Mouse (Mus musculus) heart, postnatal 10 days (tissue): ENCODE measurements around the gene Pard3. TPM values are rescaled to one million over a fixed set of nuclear protein-coding genes. Genes with fewer than 3 reads are reported as not detected.

Experiments
- DNase-seq, 2 experiments: peaks; one replicate each; pipeline ENCODE4 v3.0.0; 2021
- intact Hi-C: fragments of 180-260 bp; cut with DNase I; formaldehyde crosslinking; loops from one replicate; pipeline ENCODE4 v1.15.1; 2025
- total RNA-seq, 2 experiments: library from RNA; stranded (reverse); gene quantifications; 2 replicates each; pipeline ENCODE4 v1.2.3; 2021

Pard3 gene
- total RNA-seq, 2 experiments from 2014 or later, result 32.8 to 35.0 TPM

DNA sequence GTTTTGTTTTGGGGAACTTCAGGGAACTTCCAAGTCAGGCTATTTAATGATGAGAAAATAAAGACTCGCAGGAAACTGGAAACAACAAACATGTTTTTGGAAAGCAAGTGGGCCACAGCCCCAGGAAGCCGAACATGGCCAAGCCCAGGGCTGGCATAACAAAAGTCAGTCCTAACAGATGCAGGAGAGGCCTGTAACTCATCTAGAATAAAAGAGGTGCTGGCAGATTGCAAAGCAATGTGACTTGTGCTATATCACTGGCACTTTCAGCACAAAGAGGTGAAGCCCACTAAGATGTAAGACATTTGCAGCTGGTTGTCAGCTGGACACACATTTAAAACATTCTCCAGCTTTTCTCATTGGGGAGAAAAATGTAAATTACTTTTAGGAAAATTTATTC is 553.0 kb downstream of the Pard3 start:
- intact Hi-C loops, result no loop called here
- DNase-seq, result no peak

DNA sequence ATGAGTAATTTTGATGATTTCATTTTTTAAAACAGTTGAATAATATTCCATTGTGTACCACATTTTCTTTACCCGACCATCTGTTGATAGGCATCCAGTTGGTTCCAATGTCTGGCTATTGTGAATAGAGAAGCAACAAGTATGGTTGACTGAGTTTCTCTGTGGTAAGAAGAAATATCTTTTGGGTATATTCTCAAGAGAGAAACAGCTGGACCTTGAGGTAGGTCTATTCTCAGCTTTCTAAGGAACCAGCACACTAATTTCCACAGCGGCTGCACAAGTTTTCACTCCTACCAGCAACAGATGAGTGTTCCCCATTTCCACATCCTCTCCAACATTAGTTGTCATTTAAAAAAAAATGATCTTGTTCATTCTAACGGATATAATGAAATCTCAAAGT is 558.4 kb downstream of the Pard3 start:
- no peak for DNase-seq
- intact Hi-C loops, result no loop called here

DNA sequence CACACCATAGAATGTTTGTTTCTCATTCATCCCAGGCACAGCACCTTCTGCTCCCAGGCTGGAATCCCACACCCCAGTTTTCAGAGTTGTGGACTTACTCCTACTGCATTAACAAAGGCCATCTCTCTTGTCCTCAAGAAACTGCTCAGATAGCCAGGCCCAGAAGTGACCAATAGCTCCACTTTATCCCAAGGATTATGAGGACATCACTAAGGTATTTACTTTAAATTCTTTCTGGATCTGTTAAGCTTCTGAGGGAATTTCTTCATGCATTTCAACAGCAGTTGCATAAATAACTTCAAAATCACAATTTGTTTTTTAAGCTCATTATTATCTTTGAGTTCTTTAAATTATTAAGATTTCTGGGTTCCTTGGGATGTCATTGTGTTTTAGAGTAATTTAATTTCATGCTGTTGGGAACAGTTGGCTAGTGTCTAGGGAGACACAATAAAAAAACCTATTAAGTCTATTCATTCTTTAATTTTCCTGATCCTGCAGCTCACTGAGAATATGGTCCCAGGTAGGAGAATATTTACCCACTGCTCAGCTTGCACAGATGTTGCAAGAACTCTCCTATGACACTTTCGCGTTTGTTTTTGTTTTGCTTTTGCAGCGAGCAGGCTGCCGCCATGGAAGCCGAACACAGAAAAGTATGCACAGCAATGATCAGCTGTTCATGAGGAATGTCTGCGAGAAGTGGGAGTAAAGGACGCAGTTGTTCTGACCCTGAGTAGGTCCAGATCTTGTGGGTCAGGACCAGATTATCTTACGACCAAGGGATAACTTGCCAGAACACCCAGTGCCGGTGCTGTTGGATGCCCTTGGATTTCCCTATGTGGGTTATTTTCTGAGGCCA is 574.8 kb downstream of the Pard3 start:
- intact Hi-C loops, result no loop called here
- DNase-seq, result no peak

DNA sequence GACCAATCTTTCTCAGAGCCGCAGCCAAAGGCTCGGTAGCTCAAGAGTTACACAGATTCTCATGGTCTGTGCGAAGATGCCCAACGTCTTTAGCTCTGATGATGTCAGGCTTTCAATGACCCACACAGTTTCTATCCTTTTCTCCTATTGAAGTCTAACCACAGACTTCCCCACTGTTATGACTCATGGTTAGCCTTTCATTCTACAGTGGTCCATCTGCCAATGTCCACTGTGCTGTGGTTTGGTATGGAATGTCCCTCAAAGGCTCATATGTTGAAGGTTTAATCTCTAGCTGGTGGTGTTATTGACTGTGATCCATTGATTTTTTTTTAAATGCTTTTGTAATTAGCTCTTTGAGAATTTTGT is 575.4 kb downstream of the Pard3 start:
- intact Hi-C loops, result no loop called here
- DNase-seq, result no peak

DNA sequence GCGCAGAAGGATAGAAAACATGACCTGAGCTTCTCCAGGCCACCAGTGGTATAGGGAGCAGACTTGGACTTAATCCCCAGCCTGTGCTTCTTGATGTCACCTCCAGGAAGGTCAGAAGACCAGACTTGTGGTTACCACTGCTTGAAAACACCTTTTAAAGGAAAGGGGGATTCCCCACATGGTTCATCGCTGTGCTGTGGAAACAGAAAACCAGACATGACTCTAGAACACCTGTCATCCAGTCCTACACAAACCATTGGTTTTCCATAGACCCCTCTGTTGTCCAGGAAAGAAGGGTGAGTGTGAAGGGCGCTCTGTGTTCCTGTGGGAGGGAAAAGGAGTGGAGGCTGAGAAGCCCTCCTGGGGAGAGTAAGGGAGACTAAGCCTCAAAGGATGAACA is 591.9 kb downstream of the Pard3 start:
- no peak for DNase-seq
- intact Hi-C loops, result no loop called here

Other genes starting within 250 kb of the Pard3 start
- 100 to 1,000 TPM in 1 of 2 experiments, 10 to 100 TPM in 1; 96.6 to 108 TPM for gene Tomm20, start 118.0 kb upstream of the Pard3 start, total RNA-seq
- gene Rbm34, start 92.8 kb upstream of the Pard3 start, total RNA-seq, result 1 to 10 TPM; 5.5 to 6.2 TPM